32 mouse cellular contexts compared by ENCODE assay signal in the genomic region with DNA sequence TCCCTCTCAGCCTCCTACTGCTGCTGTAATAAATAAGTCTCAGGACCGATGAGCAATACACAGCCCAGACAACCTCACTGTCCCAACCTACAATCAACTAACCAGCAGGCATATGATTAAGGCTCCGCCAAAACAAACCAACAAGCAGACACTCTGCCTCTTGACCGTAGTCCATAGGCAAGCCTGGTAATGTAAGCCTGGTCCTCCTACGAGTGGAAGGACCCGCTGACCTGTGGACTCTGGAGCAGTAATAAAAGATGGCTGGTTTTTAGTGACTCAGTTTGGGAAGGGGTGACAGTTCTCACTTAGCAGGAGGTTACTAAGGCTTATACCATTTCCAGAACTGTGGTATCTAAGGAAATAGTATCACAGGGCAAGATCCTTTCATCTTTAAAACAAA. TPM values are rescaled to one million over a fixed set of nuclear protein-coding genes. Genes with fewer than 3 reads are reported as not detected.
A peak's percentile ranks its signal among the peaks of the same experiment; 100 is the strongest.
DNase-seq lines count a peak whose midpoint lies in the region; ATAC-seq and TF ChIP-seq lines count a peak whose summit lies in the region.
"Had no signal": no experiment of that assay in that cellular context is flagged by ENCODE, and none has a peak within 500 bp of the region (broad histone marks: within the 10 kb centered on the region; RNA-seq: fewer than 3 reads in every experiment).

No protein-coding gene starts in this region.

- H3K36me3 ChIP-seq in kidney, embryonic 16.5 days (ENCODE audit: insufficient read depth, low read length): no peaks in the 10 kb centered on the region
- no peaks in the 10 kb centered on the region for H3K36me3 ChIP-seq in kidney, embryonic 14.5 days (ENCODE audit: control insufficient read depth, insufficient read depth, low read length)
- no peaks in the 10 kb centered on the region for H3K36me3 ChIP-seq in liver, embryonic 16.5 days (ENCODE audit: control insufficient read depth, insufficient read depth)
- no peaks in the 10 kb centered on the region for H3K36me3 ChIP-seq in liver, embryonic 11.5 days (ENCODE audit: control insufficient read depth, insufficient read depth, low read length)
- no peaks in the 10 kb centered on the region for H3K36me3 ChIP-seq in stomach, postnatal 0 days (ENCODE audit: control insufficient read depth, insufficient read depth, low read length)
- H3K36me3 ChIP-seq: embryonic facial prominence, embryonic 12.5 days; embryonic facial prominence, embryonic 15.5 days; G1E; heart, embryonic 12.5 days; heart, embryonic 15.5 days; hindbrain, embryonic 10.5 days; hindbrain, embryonic 13.5 days had no signal

- H3K27me3 ChIP-seq in kidney, embryonic 16.5 days (ENCODE audit: insufficient read depth, low read length): no peaks in the 10 kb centered on the region
- H3K27me3 ChIP-seq in kidney, embryonic 14.5 days (ENCODE audit: control insufficient read depth, insufficient read depth, low read length): no peaks in the 10 kb centered on the region
- no peaks in the 10 kb centered on the region for H3K27me3 ChIP-seq in liver, embryonic 16.5 days (ENCODE audit: control insufficient read depth, insufficient read depth, low read depth, low read length)
- H3K27me3 ChIP-seq in liver, embryonic 11.5 days (replicated peaks; ENCODE audit: control insufficient read depth, insufficient read depth, low read length): no peaks in the 10 kb centered on the region
- no peaks in the 10 kb centered on the region for H3K27me3 ChIP-seq in stomach, postnatal 0 days (ENCODE audit: control insufficient read depth, insufficient read depth, low read length)
- H3K27me3 ChIP-seq: CH12.LX; embryonic facial prominence, embryonic 12.5 days; embryonic facial prominence, embryonic 15.5 days; heart, embryonic 12.5 days; heart, embryonic 15.5 days; hindbrain, embryonic 13.5 days; Patski had no signal

- TF ChIP-seq EP300 in stomach, postnatal 0 days (optimal IDR thresholded peaks at IDR 0.05): no peak

- ATAC-seq in kidney, embryonic 16.5 days (ENCODE audit: low FRiP score, low TSS enrichment): peak; percentile 62
- ATAC-seq in kidney, embryonic 14.5 days (ENCODE audit: low FRiP score, low TSS enrichment): no peak
- ATAC-seq in liver, embryonic 16.5 days (ENCODE audit: low read depth): peak; percentile 30; the same call in 1 of the 2 replicates
- ATAC-seq in liver, embryonic 11.5 days (replicated peaks; ENCODE audit: low FRiP score): no peak
- peak; percentile 67 for ATAC-seq in stomach, postnatal 0 days (ENCODE audit: low FRiP score, low TSS enrichment)
- no peak for ATAC-seq in cerebellum, adult (ENCODE audit: insufficient number of reproducible peaks, low FRiP score, low TSS enrichment)
- ATAC-seq: forebrain, embryonic 14.5 days; forebrain, postnatal 0 days; Patski had no signal

- WGBS in kidney, embryonic 16.5 days: 40% methylated on average over 5 of the region's 5 CpGs
- WGBS in kidney, embryonic 14.5 days: 29% methylated on average over 5 of the region's 5 CpGs
- WGBS in liver, embryonic 16.5 days (ENCODE audit: insufficient replicate concordance): 72% methylated on average over 5 of the region's 5 CpGs
- 80% methylated on average over 5 of the region's 5 CpGs for WGBS in liver, embryonic 11.5 days
- WGBS in stomach, postnatal 0 days: 65% methylated on average over 5 of the region's 5 CpGs

- no peak overlapping the region for H3K4me3 ChIP-seq in kidney, embryonic 16.5 days (ENCODE audit: low read length)
- no peak overlapping the region for H3K4me3 ChIP-seq in kidney, embryonic 14.5 days (ENCODE audit: low read length)
- no peak overlapping the region for H3K4me3 ChIP-seq in liver, embryonic 16.5 days (ENCODE audit: low read depth, low read length)
- H3K4me3 ChIP-seq in liver, embryonic 11.5 days (ENCODE audit: low read depth, low read length): no peak overlapping the region
- no peak overlapping the region for H3K4me3 ChIP-seq in stomach, postnatal 0 days (ENCODE audit: low read depth, low read length)
- H3K4me3 ChIP-seq: embryonic facial prominence, embryonic 12.5 days; embryonic facial prominence, embryonic 15.5 days; heart, embryonic 12.5 days; heart, embryonic 15.5 days; hindbrain, embryonic 10.5 days; hindbrain, embryonic 13.5 days had no signal

- H3K9me3 ChIP-seq in kidney, embryonic 16.5 days (ENCODE audit: low read length): no peaks in the 10 kb centered on the region
- no peaks in the 10 kb centered on the region for H3K9me3 ChIP-seq in kidney, embryonic 14.5 days (ENCODE audit: control insufficient read depth, low read length)
- H3K9me3 ChIP-seq in liver, embryonic 16.5 days (replicated peaks; ENCODE audit: control insufficient read depth, low read length): no peaks in the 10 kb centered on the region
- no peaks in the 10 kb centered on the region for H3K9me3 ChIP-seq in liver, embryonic 11.5 days (ENCODE audit: control insufficient read depth, low read length)
- no peaks in the 10 kb centered on the region for H3K9me3 ChIP-seq in stomach, postnatal 0 days (ENCODE audit: control insufficient read depth, low read length)
- H3K9me3 ChIP-seq: embryonic facial prominence, embryonic 12.5 days; embryonic facial prominence, embryonic 15.5 days; G1E; heart, embryonic 12.5 days; heart, embryonic 15.5 days; hindbrain, embryonic 10.5 days; hindbrain, embryonic 13.5 days had no signal

- 0 out of 2 replicates have a peak, but pooled peaks cover 3% of the 10 kb centered on the region for H3K4me1 ChIP-seq in kidney, embryonic 16.5 days (ENCODE audit: insufficient read depth, low read length)
- H3K4me1 ChIP-seq in kidney, embryonic 14.5 days (ENCODE audit: control insufficient read depth, insufficient read depth, low read length): no peaks in the 10 kb centered on the region; the same call in 1 of the 2 replicates
- H3K4me1 ChIP-seq in liver, embryonic 16.5 days (ENCODE audit: control insufficient read depth, low read depth, low read length): no peaks in the 10 kb centered on the region; the same call in 1 of the 2 replicates
- peaks cover 4% of the 10 kb centered on the region for H3K4me1 ChIP-seq in liver, embryonic 11.5 days (replicated peaks; ENCODE audit: control insufficient read depth, insufficient read depth, low read length)
- H3K4me1 ChIP-seq in stomach, postnatal 0 days (replicated peaks; ENCODE audit: control insufficient read depth, insufficient read depth): 0 out of 2 replicates have a peak, but pooled peaks cover 1% of the 10 kb centered on the region

- H3K27ac ChIP-seq in kidney, embryonic 16.5 days (ENCODE audit: low read length): 0 out of 2 replicates have a peak overlapping the region, but pooled peaks have one; percentile 24
- no peak overlapping the region for H3K27ac ChIP-seq in kidney, embryonic 14.5 days (ENCODE audit: low read depth, low read length)
- no peak overlapping the region for H3K27ac ChIP-seq in liver, embryonic 16.5 days (ENCODE audit: low read length)
- H3K27ac ChIP-seq in liver, embryonic 11.5 days (ENCODE audit: low read depth, low read length): no peak overlapping the region
- no peak overlapping the region for H3K27ac ChIP-seq in stomach, postnatal 0 days (replicated peaks)
- H3K27ac ChIP-seq: embryonic facial prominence, embryonic 12.5 days; embryonic facial prominence, embryonic 15.5 days; heart, embryonic 15.5 days; hindbrain, embryonic 10.5 days; hindbrain, embryonic 13.5 days had no signal

- TF ChIP-seq CTCF in stomach, postnatal 0 days (IDR thresholded peaks at IDR 0.05; ENCODE audit: low read depth): no peak

- no peak overlapping the region for H3K9ac ChIP-seq in kidney, embryonic 16.5 days (replicated peaks; ENCODE audit: low read length)
- H3K9ac ChIP-seq in kidney, embryonic 14.5 days (ENCODE audit: low read depth, low read length): no peak overlapping the region
- H3K9ac ChIP-seq in liver, embryonic 16.5 days (ENCODE audit: low read depth, low read length): no peak overlapping the region
- no peak overlapping the region for H3K9ac ChIP-seq in liver, embryonic 11.5 days (ENCODE audit: low read depth, low read length)
- H3K9ac ChIP-seq in stomach, postnatal 0 days (ENCODE audit: low read length): no peak overlapping the region
- H3K9ac ChIP-seq: embryonic facial prominence, embryonic 12.5 days; embryonic facial prominence, embryonic 15.5 days; forebrain, postnatal 0 days; heart, embryonic 12.5 days; heart, embryonic 15.5 days; hindbrain, embryonic 13.5 days had no signal

- no peak overlapping the region for H3K4me2 ChIP-seq in kidney, embryonic 16.5 days (replicated peaks; ENCODE audit: low read depth, low read length)
- no peak overlapping the region for H3K4me2 ChIP-seq in kidney, embryonic 14.5 days (replicated peaks; ENCODE audit: low read depth, low read length)
- H3K4me2 ChIP-seq in liver, embryonic 16.5 days (ENCODE audit: low read depth, low read length): no peak overlapping the region
- no peak overlapping the region for H3K4me2 ChIP-seq in liver, embryonic 11.5 days
- H3K4me2 ChIP-seq in stomach, postnatal 0 days (replicated peaks; ENCODE audit: low read depth): no peak overlapping the region
- H3K4me2 ChIP-seq: embryonic facial prominence, embryonic 12.5 days; embryonic facial prominence, embryonic 15.5 days; heart, embryonic 12.5 days; heart, embryonic 15.5 days; hindbrain, embryonic 13.5 days had no signal

- peak; percentile 41 for DNase-seq in kidney, adult 11 months
- DNase-seq in kidney, adult 18-20 months: no peak
- no peak for DNase-seq in liver, embryonic 11.5 days (ENCODE audit: low spot score)
- DNase-seq in stomach, postnatal 0 days (ENCODE audit: low spot score): no peak
- DNase-seq: adrenal gland, postnatal 10 days; adrenal gland, postnatal 36 days; cerebellum, adult 11 months; cerebellum, adult 2 months; cerebellum, adult 9-11 months; cerebellum, postnatal 25 days; forebrain, postnatal 0 days; gastrocnemius, postnatal 25 days; heart, adult 18-20 months; heart, postnatal 10 days; heart, postnatal 36 days had no signal

RNA-seq across cellular contexts. Expression of a gene that starts 53.4 kb away (rescaled TPM):
- 0.67 TPM in 2 replicates for polyA plus RNA-seq in kidney, embryonic 16.5 days (2015; fragmentation: Nextera tagmentation; extraction: Ambion mirVana)
- polyA plus RNA-seq in kidney, embryonic 14.5 days (2014; fragmentation: Nextera tagmentation; extraction: Ambion mirVana): not detected in 2 replicates
- 0.12 and 0.20 TPM in 2 replicates for polyA plus RNA-seq in liver, embryonic 16.5 days (2015; fragmentation: Nextera tagmentation; extraction: Ambion mirVana)
- 0.26 and 0.27 TPM in 2 replicates for polyA plus RNA-seq in liver, embryonic 11.5 days (2014; fragmentation: Nextera tagmentation; extraction: Ambion mirVana)
- not detected in 2 replicates for polyA plus RNA-seq in stomach, postnatal 0 days (2015; fragmentation: Nextera tagmentation; extraction: Ambion mirVana)
- polyA plus RNA-seq: cerebellum, adult 2 months; embryonic facial prominence, embryonic 12.5 days; embryonic facial prominence, embryonic 15.5 days; forebrain, embryonic 11.5 days; forebrain, embryonic 14.5 days; forebrain, postnatal 0 days; frontal cortex, adult 2 months; heart, embryonic 15.5 days; hindbrain, embryonic 13.5 days; Patski had no signal

RNA-seq across cellular contexts. Expression of a gene that starts 59.5 kb away (rescaled TPM):
- 1.4 and 1.9 TPM in 2 replicates for polyA plus RNA-seq in kidney, embryonic 16.5 days (2015; fragmentation: Nextera tagmentation; extraction: Ambion mirVana)
- 0.58 and 0.76 TPM in 2 replicates for polyA plus RNA-seq in kidney, embryonic 14.5 days (2014; fragmentation: Nextera tagmentation; extraction: Ambion mirVana)
- polyA plus RNA-seq in liver, embryonic 16.5 days (2015; fragmentation: Nextera tagmentation; extraction: Ambion mirVana): 0.84 and 1.4 TPM in 2 replicates
- polyA plus RNA-seq in liver, embryonic 11.5 days (2014; fragmentation: Nextera tagmentation; extraction: Ambion mirVana): 1.0 and 1.2 TPM in 2 replicates
- polyA plus RNA-seq in stomach, postnatal 0 days (2015; fragmentation: Nextera tagmentation; extraction: Ambion mirVana): not detected in 2 replicates
- polyA plus RNA-seq: cerebellum, adult 2 months; embryonic facial prominence, embryonic 12.5 days; embryonic facial prominence, embryonic 15.5 days; forebrain, embryonic 11.5 days; forebrain, embryonic 14.5 days; forebrain, postnatal 0 days; frontal cortex, adult 2 months; gonadal fat pad, adult 2 months; heart, embryonic 15.5 days; hindbrain, embryonic 10.5 days; hindbrain, embryonic 13.5 days; Patski had no signal

Comparison
In these comparisons a context has a peak if more than half of its experiments do, and no peak if none do; other contexts are left out.
1. ATAC-seq: peak in kidney, embryonic 16.5 days (single experiment), liver, embryonic 16.5 days (single experiment) and stomach, postnatal 0 days (single experiment); none in kidney, embryonic 14.5 days (single experiment), liver, embryonic 11.5 days (single experiment) and cerebellum, adult (single experiment).